Mouse (Mus musculus) kidney, embryonic 15.5 days (tissue): Measurements from ENCODE around the gene Tab3. TPM values are rescaled to one million over a fixed set of nuclear protein-coding genes. Genes with fewer than 3 reads are reported as not detected.

Source experiments
- ATAC-seq: fragments of 200-750 bp; cut with Nextera tagmentation; replicated peaks from 2 replicates; pipeline ENCODE4 v1.8.0; 2017; ENCODE audit warnings: moderate TSS enrichment; ENCODE audit not compliant: low FRiP score
- H3K27ac ChIP-seq: fragments of 300-500 bp; sonication (generic); 2 replicates; pipeline ENCODE4 v1.5.1; 2015; ENCODE audit warnings: mild to moderate bottlenecking, inconsistent platforms
- H3K27me3 ChIP-seq: fragments of 300-500 bp; sonication (generic); 2 replicates; pipeline ENCODE4 v1.6.1; 2015; ENCODE audit warnings: inconsistent platforms
- H3K36me3 ChIP-seq: fragments of 300-500 bp; sonication (generic); 2 replicates; pipeline ENCODE4 v1.6.1; 2015; ENCODE audit warnings: inconsistent platforms
- H3K4me1 ChIP-seq: fragments of 300-500 bp; sonication (generic); 2 replicates; pipeline ENCODE4 v1.6.1; 2015; ENCODE audit warnings: inconsistent platforms
- H3K4me2 ChIP-seq: fragments of 300-500 bp; sonication (generic); 2 replicates; pipeline ENCODE4 v1.6.1; 2015; ENCODE audit warnings: moderate library complexity, mild to moderate bottlenecking, inconsistent platforms
- H3K4me3 ChIP-seq: fragments of 300-500 bp; sonication (generic); replicated peaks from 2 replicates; pipeline ENCODE4 v1.5.1; 2015; ENCODE audit warnings: mild to moderate bottlenecking, inconsistent platforms
- H3K9ac ChIP-seq: fragments of 300-500 bp; sonication (generic); 2 replicates; pipeline ENCODE4 v1.6.1; 2015; ENCODE audit warnings: mild to moderate bottlenecking, inconsistent platforms
- H3K9me3 ChIP-seq: fragments of 300-500 bp; sonication (generic); replicated peaks from 2 replicates; pipeline ENCODE4 v1.6.1; 2016; ENCODE audit warnings: inconsistent platforms
- WGBS: fragments of 180-500 bp; shearing (Covaris S2); methylation state at CpG from one replicate; pipeline ENCODE4 v1.1.7; 2015; ENCODE audit warnings: mixed read lengths; 5-methylcytosine and 5-hydroxymethylcytosine counted together
- microRNA-seq: library from miRNA; unstranded; fragments of <30 nt; microRNA quantifications from one replicate; pipeline ENCODE4, GENCODE M21; 2016
- polyA plus RNA-seq: library from polyadenylated mRNA; unstranded; fragments of >200 nt; fragmentation: Nextera tagmentation; extraction: Ambion mirVana; gene quantifications from 2 replicates; pipeline ENCODE4 v1.2.1, GENCODE M21; 2015

Gene Tab3
- polyA plus RNA-seq, 1 experiment from 2014 or later, result 5.0 TPM

GRCm38 (mm10) chrX:85676808-85677207, 103.0 kb downstream of the Tab3 start:
- WGBS, result 18% methylated on average over 7 of the region's 7 CpGs
- Histone ChIP-seq H3K4me1 (no peaks in the 10 kb centered on the region), H3K27ac (no peak overlapping the region), H3K9ac (no peak overlapping the region), H3K27me3 (no peaks in the 10 kb centered on the region), H3K36me3 (no peaks in the 10 kb centered on the region), H3K4me2 (no peak overlapping the region), H3K9me3 (no peaks in the 10 kb centered on the region), H3K4me3 (no peak overlapping the region)
- ATAC-seq, result no peak

- no peak overlapping the region for H3K9ac ChIP-seq
- no peak overlapping the region for H3K4me3 ChIP-seq
- no peaks in the 10 kb centered on the region for H3K9me3 ChIP-seq
- H3K27ac ChIP-seq, result no peak overlapping the region
- 59% methylated on average over 1 of the region's 1 CpGs for WGBS
- no peak for ATAC-seq
- H3K27me3 ChIP-seq, result no peaks in the 10 kb centered on the region
- no peak overlapping the region for H3K4me2 ChIP-seq
- H3K4me1 ChIP-seq, result no peaks in the 10 kb centered on the region
- no peaks in the 10 kb centered on the region for H3K36me3 ChIP-seq
Observed at GRCm38 (mm10) chrX:85682125-85682524, 108.3 kb downstream of the Tab3 start.

GRCm38 (mm10) chrX:85683723-85684122, 109.9 kb downstream of the Tab3 start:
- no peaks in the 10 kb centered on the region for H3K9me3 ChIP-seq
- H3K4me3 ChIP-seq, result no peak overlapping the region
- H3K36me3 ChIP-seq, result no peaks in the 10 kb centered on the region
- H3K4me1 ChIP-seq, result no peaks in the 10 kb centered on the region
- 61% methylated on average over 2 of the region's 2 CpGs for WGBS
- no peak overlapping the region for H3K9ac ChIP-seq
- H3K4me2 ChIP-seq, result no peak overlapping the region
- no peak for ATAC-seq
- no peaks in the 10 kb centered on the region for H3K27me3 ChIP-seq
- no peak overlapping the region for H3K27ac ChIP-seq

Small RNA genes within 50 kb of the gene (microRNA-seq; reads per million reads assigned to microRNA genes)
- gene Gm44378, result not detected

Other genes with a start within 250 kb of the Tab3 start
- 33.5 and 34.6 TPM in 2 replicates for gene Gk, start 202.8 kb downstream of the Tab3 start, polyA plus RNA-seq